Mouse (Mus musculus) induced T-regulatory cell, adult 2 months (primary cell): ENCODE measurements around the gene Nod2.

Source experiments
- DNase-seq: peaks from one replicate; pipeline ENCODE4 v3.0.0-alpha.2; 2012; ENCODE audit warnings: low read depth

The Nod2 gene

DNA sequence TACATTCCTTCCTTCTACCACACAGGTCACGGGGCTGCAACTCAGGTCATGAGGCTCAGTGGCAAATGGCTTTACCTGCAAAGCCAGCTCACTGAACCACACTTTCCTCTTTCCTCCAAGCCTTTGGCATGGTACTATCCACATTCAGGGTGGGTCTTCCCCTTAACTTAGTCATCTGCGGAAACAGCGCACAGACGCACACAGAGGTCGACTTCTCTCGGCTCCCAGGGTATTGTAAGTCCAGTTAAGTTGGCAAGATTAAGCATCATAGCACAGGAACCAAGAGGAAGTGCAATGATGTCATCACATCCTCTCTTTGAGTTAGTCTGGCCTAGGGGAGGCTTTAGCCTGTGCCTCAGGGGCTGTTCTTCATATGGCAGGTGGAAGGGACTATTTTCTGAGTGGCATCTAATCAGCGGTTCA lies 13.8 kb upstream of the Nod2 start:
- DNase-seq, result peak; percentile 66

DNA sequence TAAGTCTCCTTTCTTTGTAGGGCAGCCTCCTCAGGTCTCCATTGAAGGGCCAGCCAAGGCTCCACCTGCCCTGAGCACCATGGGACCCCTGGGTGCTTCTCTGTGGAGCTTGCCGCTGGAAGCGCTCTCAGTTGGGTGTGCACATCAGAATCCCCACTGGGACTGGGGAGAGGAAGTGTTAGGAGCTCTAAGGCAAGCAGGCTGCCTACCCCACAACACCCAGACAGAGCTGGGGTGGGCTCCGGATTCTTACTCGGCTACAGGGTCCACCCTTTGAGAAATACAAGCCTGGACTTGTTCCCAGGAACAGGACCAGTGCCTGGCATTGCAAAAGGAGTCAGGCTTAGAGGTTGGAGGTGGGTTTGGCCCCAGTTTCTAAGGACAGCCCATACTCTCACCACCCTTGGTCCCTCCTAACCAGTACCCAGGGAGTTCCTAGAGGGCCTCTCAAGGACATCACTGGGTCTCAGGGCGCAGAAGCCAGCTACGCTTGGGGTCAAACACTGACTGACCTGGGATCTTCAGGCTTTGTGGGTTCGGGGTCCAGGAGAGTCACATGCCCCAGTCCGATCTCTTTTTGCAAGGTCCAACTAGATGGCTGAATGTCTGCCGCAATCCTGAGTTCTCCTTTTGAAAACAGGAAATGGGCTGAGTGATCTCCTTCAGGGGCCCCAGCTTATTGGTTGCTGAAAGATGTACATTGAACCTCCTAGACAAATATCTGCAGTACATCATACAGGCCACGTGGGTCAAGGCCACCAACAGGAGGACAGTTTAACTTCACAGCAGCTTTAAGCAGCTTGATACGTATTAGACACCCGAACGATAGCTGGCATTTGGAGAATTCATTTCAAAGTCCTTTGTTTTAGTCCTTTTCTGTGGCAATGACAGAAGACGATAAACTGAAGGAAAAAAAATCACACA lies 11.4 kb upstream of the Nod2 start, which contains the start of gene Snx20:
Gene Snx20 (minus strand): TSS at position 655 of the 924 bp plus-strand sequence.
- peak; percentile 93 for DNase-seq

DNA sequence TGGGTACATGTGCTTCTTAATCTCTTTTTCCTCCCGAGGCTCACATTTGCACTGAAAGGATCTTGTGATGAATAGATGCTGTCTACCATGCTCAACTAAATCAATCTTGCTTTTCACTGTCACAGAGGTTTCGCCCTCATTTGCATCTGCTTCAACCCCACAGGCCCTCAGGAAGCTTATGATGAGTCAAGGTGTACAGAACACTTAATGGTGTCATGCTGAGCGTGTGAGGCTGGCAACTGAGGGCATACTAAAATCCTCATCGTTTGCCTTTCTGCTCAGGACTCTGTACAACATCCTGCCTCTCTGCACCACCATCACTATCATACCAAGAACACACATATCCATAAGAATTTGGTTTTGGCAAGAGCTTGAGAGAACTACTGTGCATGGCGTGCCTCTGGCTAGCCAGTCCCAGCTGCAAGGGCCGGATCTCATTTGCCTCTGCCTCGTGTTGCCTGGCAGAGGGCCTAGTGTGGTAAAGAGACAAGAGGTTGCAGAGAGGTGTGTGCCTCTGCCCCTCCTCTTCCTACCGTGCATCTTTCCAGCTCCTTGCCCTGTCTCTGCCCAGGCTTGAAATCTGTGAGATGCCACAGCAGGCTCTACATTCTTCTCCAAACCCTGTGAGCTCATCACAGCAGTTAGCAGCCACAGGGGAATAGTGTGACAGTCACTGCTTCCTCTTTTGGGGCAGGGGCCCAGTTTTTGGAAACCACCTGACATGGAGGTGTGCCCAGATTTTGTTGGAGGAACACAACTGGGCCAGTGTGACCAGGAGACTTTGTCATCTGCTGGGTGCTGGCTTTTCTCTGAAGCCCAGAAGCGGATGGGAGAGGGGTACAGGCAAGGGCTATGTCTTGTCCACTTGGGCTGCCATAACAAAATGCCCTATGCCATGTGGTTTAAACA lies 9.8 kb upstream of the Nod2 start:
- peak; percentile 51 for DNase-seq

- no peak for DNase-seq
Observed at GRCm38 (mm10) chr8:88638908-88639307, 8.2 kb upstream of the Nod2 start.

- no peak for DNase-seq
Observed at GRCm38 (mm10) chr8:88642734-88643564, 4.2 kb upstream of the Nod2 start.

GRCm38 (mm10) chr8:88648322-88648721 lies 1.2 kb downstream of the Nod2 start:
- no peak for DNase-seq

- peak; percentile 75 for DNase-seq
Observed at GRCm38 (mm10) chr8:88650016-88650708, 3.0 kb downstream of the Nod2 start.

GRCm38 (mm10) chr8:88651122-88651521 lies 4.0 kb downstream of the Nod2 start:
- peak; percentile 76 for DNase-seq

DNA sequence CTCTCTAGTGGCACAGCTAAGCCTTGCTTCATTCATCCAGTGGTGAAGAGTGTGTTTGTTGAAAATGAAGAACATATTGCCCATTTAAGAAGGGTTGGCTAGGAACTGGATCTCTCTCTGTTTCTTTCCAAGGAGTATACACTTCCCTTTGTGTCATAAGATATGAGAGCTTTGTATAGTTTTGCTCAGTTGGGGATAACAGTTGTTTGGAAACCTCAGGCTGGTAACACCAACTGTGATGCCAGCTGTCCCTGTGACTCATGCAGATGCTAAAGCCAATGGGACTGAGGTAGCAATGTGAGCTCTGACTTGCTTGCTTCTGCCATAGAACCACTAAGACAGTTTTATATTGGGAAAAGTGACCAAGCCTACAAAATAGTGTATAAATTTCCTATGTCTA lies 8.2 kb downstream of the Nod2 start:
- DNase-seq, result no peak

DNA sequence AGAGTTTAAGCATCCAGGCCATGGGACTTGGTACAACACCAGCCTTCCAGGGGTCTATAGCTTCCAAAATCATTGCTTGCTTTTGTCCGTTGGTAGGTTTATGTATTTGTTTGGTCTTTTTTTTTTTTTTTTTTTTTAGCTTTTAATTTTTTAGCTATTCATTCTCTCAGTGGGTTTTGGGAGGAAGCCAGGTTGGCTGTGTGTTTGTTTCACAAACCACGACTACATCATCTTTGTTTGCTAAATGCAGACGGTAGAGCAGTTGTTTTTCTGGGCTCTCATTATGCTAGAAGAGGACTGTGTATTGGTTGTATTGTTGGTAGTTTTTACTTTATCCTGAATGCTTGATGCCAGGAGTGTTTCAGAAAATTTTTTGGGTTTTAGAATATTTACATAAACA lies 12.8 kb downstream of the Nod2 start:
- no peak for DNase-seq

DNA sequence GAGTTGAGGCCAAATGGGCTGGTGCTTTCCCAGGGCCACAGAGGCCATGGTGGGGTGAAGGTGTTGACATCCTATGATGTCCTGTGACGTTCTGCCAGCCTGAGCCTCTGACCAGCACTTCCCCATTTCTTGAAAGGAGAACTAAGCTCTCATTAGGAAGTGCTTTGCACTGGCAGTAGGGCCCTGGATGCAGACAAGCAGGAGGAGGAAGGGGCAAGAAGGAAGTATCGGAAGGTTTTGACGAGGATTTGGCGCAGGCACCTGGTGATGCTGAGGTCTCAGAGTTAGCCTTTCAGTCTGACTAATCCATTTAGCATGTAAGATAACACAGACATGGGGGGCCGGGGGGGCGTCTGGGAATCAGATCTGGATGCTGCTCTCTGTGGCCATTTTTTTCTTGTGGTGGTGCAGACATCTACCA lies 15.3 kb downstream of the Nod2 start:
- no peak for DNase-seq

DNA sequence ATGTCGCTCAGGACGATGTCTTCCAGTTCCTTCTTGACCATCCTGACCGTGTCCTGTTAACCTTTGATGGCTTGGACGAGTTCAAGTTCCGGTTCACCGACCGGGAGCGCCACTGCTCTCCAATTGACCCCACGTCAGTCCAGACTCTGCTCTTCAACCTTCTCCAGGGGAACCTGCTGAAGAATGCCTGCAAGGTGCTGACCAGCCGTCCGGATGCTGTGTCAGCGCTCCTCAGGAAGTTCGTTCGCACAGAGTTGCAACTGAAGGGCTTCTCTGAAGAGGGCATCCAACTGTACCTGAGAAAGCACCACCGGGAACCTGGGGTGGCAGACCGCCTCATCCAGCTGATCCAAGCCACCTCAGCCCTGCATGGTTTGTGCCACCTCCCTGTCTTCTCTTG lies 17.0 kb downstream of the Nod2 start:
- DNase-seq, result no peak

- no peak for DNase-seq
Observed at GRCm38 (mm10) chr8:88664947-88665346, 17.8 kb downstream of the Nod2 start.

GRCm38 (mm10) chr8:88666435-88666834 lies 19.3 kb downstream of the Nod2 start:
- peak; percentile 57 for DNase-seq

- DNase-seq, result peak; percentile 81
Observed at GRCm38 (mm10) chr8:88668400-88669086, 21.4 kb downstream of the Nod2 start.

GRCm38 (mm10) chr8:88670782-88671181 lies 23.7 kb downstream of the Nod2 start:
- no peak for DNase-seq

DNA sequence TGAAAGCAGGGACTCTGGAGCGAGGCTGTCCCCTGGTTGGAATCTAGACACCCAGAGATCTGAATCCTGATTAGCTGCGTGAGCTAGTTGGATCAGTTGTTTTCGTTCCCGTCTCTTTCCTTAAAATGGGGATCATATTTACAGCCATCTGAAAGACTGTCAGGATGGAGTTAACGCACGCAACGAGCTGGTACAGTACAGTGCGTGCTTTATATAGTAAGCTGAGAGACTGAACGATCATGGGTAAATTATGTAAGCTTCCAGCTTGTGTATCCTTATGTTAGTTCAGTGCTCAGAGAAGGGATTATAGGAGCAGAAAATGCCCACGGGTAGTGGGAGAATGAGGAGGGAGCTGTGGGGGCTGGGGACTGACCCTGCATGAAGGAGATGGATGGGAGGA lies 24.5 kb downstream of the Nod2 start:
- DNase-seq, result no peak

- no peak for DNase-seq
Observed at GRCm38 (mm10) chr8:88673859-88674258, 26.7 kb downstream of the Nod2 start.

- DNase-seq, result no peak
Observed at GRCm38 (mm10) chr8:88675372-88676165, 28.5 kb downstream of the Nod2 start.

GRCm38 (mm10) chr8:88677071-88677470 lies 30.0 kb downstream of the Nod2 start:
- DNase-seq, result no peak
